Mouse (Mus musculus): Measurements from ENCODE around the gene Izumo1r. TPM values are rescaled to one million over a fixed set of nuclear protein-coding genes. Genes with fewer than 3 reads are reported as not detected.

The Izumo1r gene
- polyA plus RNA-seq, 1 experiment from 2014 or later: 0.10 TPM

- 72% methylated on average over 5 of the region's 5 CpGs for WGBS
- H3K9me3 ChIP-seq: no peaks in the 10 kb centered on the region
- DNase-seq (ENCODE audit: low spot score): no peak
- peaks cover 3% of the 10 kb centered on the region; the same call in 1 of the 2 replicates for H3K27me3 ChIP-seq (ENCODE audit: insufficient read depth, poor library complexity, severe bottlenecking)
- H3K4me3 ChIP-seq: no peak overlapping the region
- peaks cover 13% of the 10 kb centered on the region; the same call in 1 of the 2 replicates for H3K4me1 ChIP-seq
- no peak overlapping the region for H3K27ac ChIP-seq
- no peaks in the 10 kb centered on the region for H3K36me3 ChIP-seq
Measured at GRCm38 (mm10) chr9:14875743-14876507, 27.8 kb downstream of the Izumo1r start.

DNA sequence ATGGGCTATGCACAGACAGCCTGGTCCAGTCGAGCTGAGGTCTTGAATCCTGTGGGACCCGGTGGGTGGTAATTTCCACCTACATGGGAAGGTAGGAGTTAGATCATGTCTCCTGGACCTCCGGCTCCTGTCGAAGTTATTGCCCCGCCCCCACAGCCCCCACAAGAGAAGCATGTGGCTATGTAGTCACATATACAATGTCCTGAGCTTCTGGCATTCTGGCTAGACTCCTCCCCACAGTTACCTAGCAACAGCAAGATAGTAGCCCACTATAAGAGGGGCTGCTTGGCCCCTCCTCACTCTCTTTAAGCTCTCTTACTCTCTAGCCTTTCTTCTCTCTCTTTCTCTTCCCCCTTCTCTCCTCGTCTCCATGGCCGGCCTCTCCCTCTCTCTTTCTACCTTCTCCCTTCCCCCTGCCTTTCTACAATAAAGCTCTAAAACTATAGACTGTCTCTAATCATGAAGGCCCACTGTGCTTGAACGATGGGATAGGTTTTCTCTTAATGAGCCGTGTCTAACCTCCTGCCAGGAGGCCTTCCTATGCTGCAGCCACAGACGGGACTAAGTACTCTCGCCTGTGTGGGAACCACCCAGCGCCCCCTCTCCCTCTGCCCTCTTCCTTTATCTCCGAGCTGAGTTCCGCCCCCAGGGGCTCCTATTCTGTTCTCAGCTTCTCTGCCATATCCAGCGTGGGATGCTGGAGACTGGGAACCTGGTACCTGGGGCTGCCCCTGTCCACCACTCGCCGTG is 31.4 kb downstream of the Izumo1r start:
- H3K36me3 ChIP-seq: no peaks in the 10 kb centered on the region
- peaks cover 3% of the 10 kb centered on the region; the same call in 1 of the 2 replicates for H3K27me3 ChIP-seq (ENCODE audit: insufficient read depth, poor library complexity, severe bottlenecking)
- peak; percentile 68 for DNase-seq (ENCODE audit: low spot score)
- peaks cover 13% of the 10 kb centered on the region; the same call in 1 of the 2 replicates for H3K4me1 ChIP-seq
- H3K9me3 ChIP-seq: no peaks in the 10 kb centered on the region
- WGBS: 43% methylated on average over 17 of the region's 17 CpGs
- no peak overlapping the region for H3K4me3 ChIP-seq
- no peak overlapping the region for H3K27ac ChIP-seq

DNA sequence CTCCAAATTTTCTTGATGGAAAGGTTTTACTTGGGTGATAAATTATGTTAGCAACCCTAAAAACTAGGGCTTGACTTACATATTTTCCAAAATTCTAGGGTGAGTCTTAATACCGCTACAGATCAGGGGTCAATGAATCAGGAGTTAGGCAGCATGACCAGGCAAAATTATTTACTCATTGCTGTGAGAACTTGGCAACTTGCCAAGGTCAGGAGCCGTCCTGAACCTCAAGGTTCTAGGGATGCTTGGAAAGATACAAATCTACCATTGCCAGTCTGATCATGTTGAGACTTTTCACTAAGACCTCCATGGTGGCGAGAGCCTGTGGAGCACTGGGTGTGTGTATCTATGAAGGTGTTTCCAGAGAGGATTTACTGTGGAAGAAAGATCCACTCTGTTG is 32.2 kb downstream of the Izumo1r start:
- Histone ChIP-seq H3K9me3 (no peaks in the 10 kb centered on the region), H3K4me3 (no peak overlapping the region), H3K27ac (no peak overlapping the region), H3K4me1 (peaks cover 13% of the 10 kb centered on the region; the same call in 1 of the 2 replicates), H3K27me3 (ENCODE audit: insufficient read depth, poor library complexity, severe bottlenecking) (peaks cover 5% of the 10 kb centered on the region; the same call in 1 of the 2 replicates), H3K36me3 (no peaks in the 10 kb centered on the region)
- WGBS: 72% methylated on average over 3 of the region's 3 CpGs
- DNase-seq (ENCODE audit: low spot score): peak; percentile 58

- Histone ChIP-seq H3K27ac (no peak overlapping the region), H3K4me3 (no peak overlapping the region), H3K4me1 (peaks cover 13% of the 10 kb centered on the region; the same call in 1 of the 2 replicates), H3K27me3 (ENCODE audit: insufficient read depth, poor library complexity, severe bottlenecking) (0 out of 2 replicates have a peak, but pooled peaks cover 5% of the 10 kb centered on the region), H3K36me3 (no peaks in the 10 kb centered on the region), H3K9me3 (no peaks in the 10 kb centered on the region)
- WGBS: 84% methylated on average over 10 of the region's 10 CpGs
- DNase-seq (ENCODE audit: low spot score): peak; percentile 61
Measured at GRCm38 (mm10) chr9:14870802-14871201, 32.9 kb downstream of the Izumo1r start.

DNA sequence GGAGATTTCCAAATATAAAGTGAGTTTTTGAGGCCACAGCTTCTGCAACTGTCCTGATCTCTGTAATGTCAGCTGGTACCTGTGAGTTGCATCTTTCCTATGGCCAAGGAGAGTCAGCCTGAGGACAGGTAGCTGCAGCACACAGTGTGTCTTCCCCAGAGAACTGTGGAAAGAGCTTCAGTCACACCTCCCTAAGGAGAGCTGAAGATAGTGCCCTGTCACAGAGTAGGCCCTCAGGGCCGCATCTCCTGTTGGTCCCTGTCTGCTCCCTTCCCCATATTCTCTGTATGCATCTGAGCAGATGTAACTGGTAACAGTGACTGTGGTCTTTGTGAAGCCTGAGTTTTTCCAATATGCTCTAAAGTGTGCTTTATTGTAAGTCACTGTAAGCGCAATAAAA is 33.4 kb downstream of the Izumo1r start:
- DNase-seq (ENCODE audit: low spot score): peak; percentile 66
- Histone ChIP-seq H3K36me3 (no peaks in the 10 kb centered on the region), H3K4me1 (peaks cover 13% of the 10 kb centered on the region; the same call in 1 of the 2 replicates), H3K27me3 (ENCODE audit: insufficient read depth, poor library complexity, severe bottlenecking) (0 out of 2 replicates have a peak, but pooled peaks cover 5% of the 10 kb centered on the region), H3K4me3 (no peak overlapping the region), H3K9me3 (no peaks in the 10 kb centered on the region), H3K27ac (no peak overlapping the region)
- 82% methylated on average over 2 of the region's 2 CpGs for WGBS

DNA sequence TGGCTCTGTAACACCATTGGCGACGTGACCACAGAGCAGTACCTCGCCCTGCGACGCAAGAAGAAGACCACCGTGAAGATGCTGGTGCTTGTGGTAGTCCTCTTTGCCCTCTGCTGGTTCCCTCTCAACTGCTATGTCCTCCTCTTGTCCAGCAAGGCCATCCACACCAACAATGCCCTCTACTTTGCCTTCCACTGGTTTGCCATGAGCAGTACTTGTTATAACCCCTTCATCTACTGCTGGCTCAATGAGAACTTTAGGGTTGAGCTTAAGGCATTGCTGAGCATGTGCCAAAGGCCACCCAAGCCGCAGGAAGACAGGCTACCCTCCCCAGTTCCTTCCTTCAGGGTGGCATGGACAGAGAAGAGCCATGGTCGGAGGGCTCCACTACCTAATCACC is 35.4 kb downstream of the Izumo1r start:
- Histone ChIP-seq H3K27me3 (ENCODE audit: insufficient read depth, poor library complexity, severe bottlenecking) (peaks cover 20% of the 10 kb centered on the region), H3K36me3 (no peaks in the 10 kb centered on the region), H3K4me3 (no peak overlapping the region), H3K4me1 (peaks cover 13% of the 10 kb centered on the region; the same call in 1 of the 2 replicates), H3K27ac (no peak overlapping the region), H3K9me3 (no peaks in the 10 kb centered on the region)
- peak; percentile 72 for DNase-seq (ENCODE audit: low spot score)
- WGBS: 83% methylated on average over 8 of the region's 8 CpGs

DNA sequence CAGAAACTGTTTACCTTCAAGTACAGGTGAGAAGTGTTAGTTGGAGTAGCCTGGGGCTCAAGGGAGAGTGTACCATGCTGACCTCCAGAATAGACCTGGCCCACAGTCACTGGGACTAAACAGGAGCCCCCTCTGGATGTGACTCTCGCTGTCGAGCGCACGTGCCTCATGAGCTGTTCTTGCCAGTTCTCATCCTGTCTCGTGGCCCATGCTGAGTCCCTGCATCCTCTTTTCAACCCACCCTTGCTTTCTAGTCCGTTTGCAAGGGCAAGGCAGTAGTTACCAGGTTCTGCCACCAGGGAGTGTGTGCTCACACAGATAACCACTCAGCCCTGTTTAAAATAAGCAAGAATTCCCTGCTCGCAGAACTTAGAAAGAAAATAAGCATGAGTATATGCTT is 36.8 kb downstream of the Izumo1r start:
- Histone ChIP-seq H3K27ac (no peak overlapping the region), H3K4me3 (no peak overlapping the region), H3K9me3 (no peaks in the 10 kb centered on the region), H3K36me3 (no peaks in the 10 kb centered on the region), H3K4me1 (0 out of 2 replicates have a peak, but pooled peaks cover 3% of the 10 kb centered on the region), H3K27me3 (ENCODE audit: insufficient read depth, poor library complexity, severe bottlenecking) (peaks cover 33% of the 10 kb centered on the region)
- WGBS: 30% methylated on average over 7 of the region's 7 CpGs
- peak; percentile 74 for DNase-seq (ENCODE audit: low spot score)

- DNase-seq (ENCODE audit: low spot score): peak; percentile 66
- peaks cover 3% of the 10 kb centered on the region; the same call in 1 of the 2 replicates for H3K4me1 ChIP-seq
- no peak overlapping the region for H3K4me3 ChIP-seq
- no peak overlapping the region for H3K27ac ChIP-seq
- no peaks in the 10 kb centered on the region for H3K9me3 ChIP-seq
- 73% methylated on average over 9 of the region's 9 CpGs for WGBS
- H3K36me3 ChIP-seq: no peaks in the 10 kb centered on the region
- peaks cover 56% of the 10 kb centered on the region for H3K27me3 ChIP-seq (ENCODE audit: insufficient read depth, poor library complexity, severe bottlenecking)
Measured at GRCm38 (mm10) chr9:14864726-14865125, 39.0 kb downstream of the Izumo1r start.

DNA sequence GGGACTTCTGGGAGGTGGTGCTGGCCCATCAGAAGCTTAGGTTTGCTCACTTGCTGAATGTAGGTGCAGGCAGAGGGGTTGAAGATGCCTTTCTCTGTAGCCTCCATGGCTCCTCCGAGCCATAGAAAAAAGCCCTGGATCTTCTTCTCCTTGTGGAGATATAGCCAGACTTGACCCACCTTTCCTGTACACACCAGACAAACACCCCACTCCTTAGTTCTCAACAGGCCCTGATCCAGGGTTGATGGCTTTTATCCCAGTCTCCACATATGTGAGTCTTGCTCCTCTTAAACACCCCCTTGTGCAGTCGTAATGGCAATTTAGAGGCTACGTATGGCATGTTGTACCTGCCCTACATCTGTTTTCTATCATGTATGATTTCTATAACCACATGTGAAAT is 40.6 kb downstream of the Izumo1r start:
- Histone ChIP-seq H3K9me3 (no peaks in the 10 kb centered on the region), H3K4me3 (no peak overlapping the region), H3K4me1 (peaks cover 3% of the 10 kb centered on the region; the same call in 1 of the 2 replicates), H3K27ac (no peak overlapping the region), H3K27me3 (ENCODE audit: insufficient read depth, poor library complexity, severe bottlenecking) (peaks cover 72% of the 10 kb centered on the region), H3K36me3 (no peaks in the 10 kb centered on the region)
- 79% methylated on average over 3 of the region's 3 CpGs for WGBS
- peak; percentile 69 for DNase-seq (ENCODE audit: low spot score)

- WGBS: 3% methylated on average over 47 of the region's 47 CpGs
- peaks cover 86% of the 10 kb centered on the region for H3K27me3 ChIP-seq (ENCODE audit: insufficient read depth, poor library complexity, severe bottlenecking)
- H3K4me3 ChIP-seq: peak within 1 kb of the TSS; percentile 60
- H3K36me3 ChIP-seq: no peaks in the 10 kb centered on the region
- H3K27ac ChIP-seq: no peak within 1 kb of the TSS
- DNase-seq (ENCODE audit: low spot score): peak; percentile 78
- H3K4me1 ChIP-seq: peaks cover 3% of the 10 kb centered on the region; the same call in 1 of the 2 replicates
- H3K9me3 ChIP-seq: no peaks in the 10 kb centered on the region
Measured at GRCm38 (mm10) chr9:14859868-14860639, 43.7 kb downstream of the Izumo1r start, which contains the start of gene Gpr83. Gpr83 (plus strand) TSS chr9:14860210.

DNA sequence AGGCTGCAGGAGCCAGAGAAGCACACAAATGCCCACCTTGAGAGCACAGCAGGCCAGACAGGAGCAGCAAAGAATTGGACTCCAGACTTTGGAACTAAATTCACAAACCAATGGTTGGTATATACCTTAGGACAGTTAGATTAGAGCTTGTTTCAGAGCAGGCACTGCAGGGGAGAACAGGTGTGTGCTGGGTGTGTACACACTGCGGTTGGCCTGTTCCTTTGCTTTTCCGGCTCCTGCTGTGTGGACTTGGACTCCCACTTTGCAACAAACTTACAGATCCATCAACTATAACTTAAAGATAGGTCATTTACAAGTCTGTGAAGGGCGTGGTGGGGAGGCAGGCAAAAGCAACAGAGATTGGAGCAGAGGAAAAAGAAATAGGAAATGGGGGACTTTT is 45.0 kb downstream of the Izumo1r start:
- Histone ChIP-seq H3K4me3 (no peak overlapping the region), H3K27me3 (ENCODE audit: insufficient read depth, poor library complexity, severe bottlenecking) (peaks cover 77% of the 10 kb centered on the region), H3K9me3 (no peaks in the 10 kb centered on the region), H3K27ac (no peak overlapping the region), H3K4me1 (peaks cover 3% of the 10 kb centered on the region; the same call in 1 of the 2 replicates), H3K36me3 (no peaks in the 10 kb centered on the region)
- 83% methylated on average over 3 of the region's 3 CpGs for WGBS
- peak; percentile 43 for DNase-seq (ENCODE audit: low spot score)

- Histone ChIP-seq H3K27ac (no peak overlapping the region), H3K4me1 (peaks cover 3% of the 10 kb centered on the region; the same call in 1 of the 2 replicates), H3K9me3 (no peaks in the 10 kb centered on the region), H3K27me3 (ENCODE audit: insufficient read depth, poor library complexity, severe bottlenecking) (peaks cover 71% of the 10 kb centered on the region), H3K36me3 (no peaks in the 10 kb centered on the region), H3K4me3 (no peak overlapping the region)
- DNase-seq (ENCODE audit: low spot score): peak; percentile 58
- WGBS: 70% methylated on average over 7 of the region's 7 CpGs
Measured at GRCm38 (mm10) chr9:14858170-14858706, 45.5 kb downstream of the Izumo1r start.

Measured in heart, embryonic 10.5 days (tissue).